In the genomic region with DNA sequence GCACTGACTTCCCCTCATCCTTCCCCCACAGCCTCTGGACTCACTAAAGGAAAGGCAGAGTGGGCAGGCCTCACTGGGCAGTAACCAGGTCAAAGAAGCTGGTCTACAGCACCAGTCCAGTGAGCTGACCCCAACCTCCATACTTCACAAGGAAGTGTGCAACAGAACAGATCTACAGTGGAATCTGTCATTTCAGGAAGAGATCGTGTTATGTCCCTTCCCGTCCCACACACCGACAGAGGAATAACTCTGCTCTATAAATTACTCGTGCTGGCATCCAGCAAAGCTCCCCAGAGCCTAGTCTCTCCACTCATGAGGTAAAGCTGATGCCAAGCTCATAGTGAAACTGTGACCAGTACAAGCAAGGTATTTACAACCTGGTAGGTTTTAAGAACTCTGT, we compare ENCODE assay signal across 23 mouse cellular contexts. TPM values are rescaled to one million over a fixed set of nuclear protein-coding genes. Genes with fewer than 3 reads are reported as not detected.
DNase-seq lines count a peak whose midpoint lies in the region; ATAC-seq lines count a peak whose summit lies in the region.
"Had no signal": no experiment of that assay in that cellular context is flagged by ENCODE, and none has a peak within 500 bp of the region (broad histone marks: within the 10 kb centered on the region; RNA-seq: fewer than 3 reads in every experiment).

No protein-coding gene starts in this region.

- H3K36me3 ChIP-seq in kidney, embryonic 14.5 days (ENCODE audit: control insufficient read depth, insufficient read depth, low read length): peaks cover 11% of the 10 kb centered on the region; the same call in 1 of the 2 replicates
- H3K36me3 ChIP-seq in neural tube, embryonic 13.5 days: no peaks in the 10 kb centered on the region
- H3K36me3 ChIP-seq: forebrain, embryonic 12.5 days; hindbrain, embryonic 12.5 days had no signal

- intact Hi-C loops in heart, postnatal 10 days (cut with DNase I): no loop called here

- 30% methylated on average over 4 of the region's 4 CpGs for WGBS in kidney, embryonic 14.5 days
- 58% methylated on average over 4 of the region's 4 CpGs for WGBS in neural tube, embryonic 13.5 days

- ATAC-seq in kidney, embryonic 14.5 days (ENCODE audit: low FRiP score, low TSS enrichment): peak; percentile 25; the same call in 1 of the 2 replicates
- ATAC-seq in neural tube, embryonic 13.5 days (ENCODE audit: low read depth): 0 out of 2 replicates have a peak, but pooled peaks have one; percentile 10
- ATAC-seq: activated CD4-positive, CD25-positive, alpha-beta regulatory T cell, adult 4 months; forebrain, postnatal 0 days; hindbrain, embryonic 16.5 days; inflammation-experienced regulatory T-cells, adult 6 months; Patski had no signal

- no peak overlapping the region for H3K27ac ChIP-seq in kidney, embryonic 14.5 days (ENCODE audit: low read depth, low read length)
- no peak overlapping the region for H3K27ac ChIP-seq in neural tube, embryonic 13.5 days (replicated peaks)
- H3K27ac ChIP-seq: embryonic facial prominence, embryonic 13.5 days; forebrain, embryonic 12.5 days; heart, embryonic 15.5 days; hindbrain, embryonic 12.5 days had no signal

- peaks cover 37% of the 10 kb centered on the region for H3K4me1 ChIP-seq in kidney, embryonic 14.5 days (ENCODE audit: control insufficient read depth, insufficient read depth, low read length)
- H3K4me1 ChIP-seq in neural tube, embryonic 13.5 days (replicated peaks): peaks cover 22% of the 10 kb centered on the region; the same call in 1 of the 2 replicates
- H3K4me1 ChIP-seq: forebrain, embryonic 12.5 days had no signal

- H3K9ac ChIP-seq in kidney, embryonic 14.5 days (ENCODE audit: low read depth, low read length): no peak overlapping the region
- no peak overlapping the region for H3K9ac ChIP-seq in neural tube, embryonic 13.5 days
- H3K9ac ChIP-seq: embryonic facial prominence, embryonic 13.5 days; forebrain, embryonic 12.5 days; forebrain, postnatal 0 days; heart, embryonic 15.5 days; hindbrain, embryonic 12.5 days had no signal

- no peak overlapping the region for H3K4me2 ChIP-seq in kidney, embryonic 14.5 days (replicated peaks; ENCODE audit: low read depth, low read length)
- no peak overlapping the region for H3K4me2 ChIP-seq in neural tube, embryonic 13.5 days
- H3K4me2 ChIP-seq: embryonic facial prominence, embryonic 13.5 days; forebrain, embryonic 12.5 days; heart, embryonic 15.5 days; hindbrain, embryonic 12.5 days had no signal

- no peaks in the 10 kb centered on the region for H3K27me3 ChIP-seq in kidney, embryonic 14.5 days (ENCODE audit: control insufficient read depth, insufficient read depth, low read length)
- no peaks in the 10 kb centered on the region for H3K27me3 ChIP-seq in neural tube, embryonic 13.5 days
- H3K27me3 ChIP-seq: CH12.LX; embryonic facial prominence, embryonic 13.5 days; forebrain, embryonic 12.5 days; heart, embryonic 15.5 days; hindbrain, embryonic 12.5 days; Patski had no signal

- no peaks in the 10 kb centered on the region; the same call in 1 of the 2 replicates for H3K9me3 ChIP-seq in kidney, embryonic 14.5 days (ENCODE audit: control insufficient read depth, low read length)
- no peaks in the 10 kb centered on the region for H3K9me3 ChIP-seq in neural tube, embryonic 13.5 days
- H3K9me3 ChIP-seq: forebrain, embryonic 12.5 days; heart, embryonic 15.5 days; hindbrain, embryonic 12.5 days had no signal

- peak; percentile 88 for DNase-seq in heart, adult 11 months
- no peak for DNase-seq in heart, postnatal 10 days
- DNase-seq in kidney, adult 9 months: no peak
- DNase-seq in neural tube, embryonic 10.5 days (ENCODE audit: extremely low spot score, low spot score): no peak
- DNase-seq in spleen, adult 12 weeks (ENCODE audit: low spot score): no peak
- DNase-seq: adrenal gland, postnatal 14 days; cerebellum, adult 18-20 months; cerebellum, adult 9-11 months; cerebellum, postnatal 36 days; forebrain, postnatal 0 days; gastrocnemius, postnatal 10 days; heart, postnatal 4 days had no signal

- no peak overlapping the region for H3K4me3 ChIP-seq in kidney, embryonic 14.5 days (ENCODE audit: low read length)
- no peak overlapping the region for H3K4me3 ChIP-seq in neural tube, embryonic 13.5 days
- H3K4me3 ChIP-seq: embryonic facial prominence, embryonic 13.5 days; forebrain, embryonic 12.5 days; heart, embryonic 15.5 days; hindbrain, embryonic 12.5 days had no signal

RNA-seq across cellular contexts. Expression of a gene that starts 27.7 kb away (rescaled TPM):
- 10 to 100 TPM; 77.3 to 95.8 TPM for total RNA-seq in heart, postnatal 10 days (2021)
- polyA plus RNA-seq in kidney, embryonic 14.5 days (2014; fragmentation: Nextera tagmentation; extraction: Ambion mirVana): 18.5 and 28.7 TPM in 2 replicates
- polyA plus RNA-seq in neural tube, embryonic 13.5 days (2015; fragmentation: Nextera tagmentation; extraction: Ambion mirVana): 10.1 and 11.7 TPM in 2 replicates
